Mouse (Mus musculus) R1 (cell line): ENCODE data around the gene Dnaic1.

ENCODE experiments used
- DNase-seq: peaks from one replicate; pipeline ENCODE4 v3.0.0-alpha.2; 2018; ENCODE audit warnings: low read depth, low spot score

Dnaic1 gene

GRCm38 (mm10) chr4:41634631-41635030 is 65.1 kb downstream of the Dnaic1 start:
- DNase-seq, result no peak

GRCm38 (mm10) chr4:41635224-41635623 is 65.6 kb downstream of the Dnaic1 start:
- no peak for DNase-seq

- no peak for DNase-seq
Observed at GRCm38 (mm10) chr4:41635906-41636305, 66.3 kb downstream of the Dnaic1 start.

GRCm38 (mm10) chr4:41636366-41636765 is 66.8 kb downstream of the Dnaic1 start:
- DNase-seq, result no peak

- no peak for DNase-seq
Observed at GRCm38 (mm10) chr4:41636882-41637635, 67.5 kb downstream of the Dnaic1 start.

- DNase-seq, result no peak
Observed at GRCm38 (mm10) chr4:41638186-41638731, 68.7 kb downstream of the Dnaic1 start.

- no peak for DNase-seq
Observed at GRCm38 (mm10) chr4:41638828-41639213, 69.2 kb downstream of the Dnaic1 start.

GRCm38 (mm10) chr4:41639214-41639841 is 69.8 kb downstream of the Dnaic1 start:
- DNase-seq, result no peak

- DNase-seq, result peak; percentile 87
Observed at GRCm38 (mm10) chr4:41639913-41640507, 70.4 kb downstream of the Dnaic1 start, which contains the start of gene Enho. Enho (minus strand) TSS chr4:41640324.

- DNase-seq, result no peak
Observed at GRCm38 (mm10) chr4:41641199-41641822, 71.7 kb downstream of the Dnaic1 start.

- DNase-seq, result peak; percentile 25
Observed at GRCm38 (mm10) chr4:41645488-41645887, 75.9 kb downstream of the Dnaic1 start.

- no peak for DNase-seq
Observed at GRCm38 (mm10) chr4:41648157-41648556, 78.6 kb downstream of the Dnaic1 start.

- no peak for DNase-seq
Observed at GRCm38 (mm10) chr4:41648627-41649026, 79.1 kb downstream of the Dnaic1 start.

- peak; percentile 87 for DNase-seq
Observed at GRCm38 (mm10) chr4:41653296-41653695, 83.7 kb downstream of the Dnaic1 start.

GRCm38 (mm10) chr4:41653730-41654129 is 84.2 kb downstream of the Dnaic1 start:
- no peak for DNase-seq

GRCm38 (mm10) chr4:41654217-41654616 is 84.6 kb downstream of the Dnaic1 start:
- peak; percentile 88 for DNase-seq

- no peak for DNase-seq
Observed at GRCm38 (mm10) chr4:41655525-41655924, 86.0 kb downstream of the Dnaic1 start.

- DNase-seq, result peak; percentile 67
Observed at GRCm38 (mm10) chr4:41658566-41659384, 89.2 kb downstream of the Dnaic1 start.

- no peak for DNase-seq
Observed at GRCm38 (mm10) chr4:41659556-41659955, 90.0 kb downstream of the Dnaic1 start.

- no peak for DNase-seq
Observed at GRCm38 (mm10) chr4:41660851-41661430, 91.4 kb downstream of the Dnaic1 start.

- DNase-seq, result no peak
Observed at GRCm38 (mm10) chr4:41662723-41663122, 93.1 kb downstream of the Dnaic1 start.
